Mouse (Mus musculus): ENCODE results near the gene Gpr161. TPM values are rescaled to one million over a fixed set of nuclear protein-coding genes. Genes with fewer than 3 reads are reported as not detected.

Gpr161 gene
- polyA plus RNA-seq, 1 experiment from 2014 or later, result 0.89 TPM

GRCm38 (mm10) chr1:165302455-165303208 lies 7.0 kb downstream of the Gpr161 start:
- WGBS, result 55% methylated on average over 13 of the region's 13 CpGs
- no peaks in the 10 kb centered on the region for H3K36me3 ChIP-seq (ENCODE audit: control insufficient read depth, insufficient read depth, low read length)
- H3K4me3 ChIP-seq (ENCODE audit: low read length), result no peak overlapping the region
- ATAC-seq (ENCODE audit: low read depth), result peak; percentile 92
- no peak overlapping the region; the same call in 1 of the 2 replicates for H3K9ac ChIP-seq (ENCODE audit: low read length)
- peak overlapping the region; percentile 63 for H3K27ac ChIP-seq (ENCODE audit: low read length)
- peaks cover 9% of the 10 kb centered on the region; the same call in 1 of the 2 replicates for H3K4me1 ChIP-seq (replicated peaks; ENCODE audit: control insufficient read depth, insufficient read depth, low read length)
- no peak overlapping the region for H3K4me2 ChIP-seq (ENCODE audit: low read depth, low read length)
- H3K9me3 ChIP-seq (ENCODE audit: control insufficient read depth, low read length), result no peaks in the 10 kb centered on the region
- no peaks in the 10 kb centered on the region for H3K27me3 ChIP-seq (ENCODE audit: control insufficient read depth, insufficient read depth, low read depth, low read length)

DNA sequence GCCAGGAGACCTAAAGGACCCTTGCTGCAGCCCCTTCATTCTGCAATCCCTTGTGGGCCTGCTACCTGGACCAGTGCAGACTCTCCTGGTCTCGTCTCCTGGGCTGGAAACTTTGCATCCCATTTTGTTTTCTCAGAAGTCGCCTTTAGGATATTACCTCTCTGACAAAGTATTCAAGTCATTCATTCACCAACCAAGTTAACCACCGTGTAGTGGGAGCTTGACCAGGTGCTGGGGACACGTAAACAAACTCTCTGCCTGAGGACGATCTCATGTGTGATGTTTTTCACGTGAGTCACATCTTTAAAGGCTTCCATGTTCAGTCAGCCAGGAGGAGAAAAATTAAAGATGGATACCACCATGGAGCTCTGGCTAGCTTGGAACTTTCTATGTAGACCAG lies 7.6 kb downstream of the Gpr161 start:
- Histone ChIP-seq H3K4me3 (ENCODE audit: low read length) (no peak overlapping the region), H3K4me1 (replicated peaks; ENCODE audit: control insufficient read depth, insufficient read depth, low read length) (peaks cover 9% of the 10 kb centered on the region; the same call in 1 of the 2 replicates), H3K27me3 (ENCODE audit: control insufficient read depth, insufficient read depth, low read depth, low read length) (no peaks in the 10 kb centered on the region), H3K4me2 (ENCODE audit: low read depth, low read length) (no peak overlapping the region), H3K9ac (ENCODE audit: low read length) (no peak overlapping the region), H3K27ac (ENCODE audit: low read length) (peak overlapping the region; percentile 55; the same call in 1 of the 2 replicates), H3K9me3 (ENCODE audit: control insufficient read depth, low read length) (no peaks in the 10 kb centered on the region), H3K36me3 (ENCODE audit: control insufficient read depth, insufficient read depth, low read length) (no peaks in the 10 kb centered on the region)
- ATAC-seq (ENCODE audit: low read depth), result no peak
- 51% methylated on average over 6 of the region's 6 CpGs for WGBS

DNA sequence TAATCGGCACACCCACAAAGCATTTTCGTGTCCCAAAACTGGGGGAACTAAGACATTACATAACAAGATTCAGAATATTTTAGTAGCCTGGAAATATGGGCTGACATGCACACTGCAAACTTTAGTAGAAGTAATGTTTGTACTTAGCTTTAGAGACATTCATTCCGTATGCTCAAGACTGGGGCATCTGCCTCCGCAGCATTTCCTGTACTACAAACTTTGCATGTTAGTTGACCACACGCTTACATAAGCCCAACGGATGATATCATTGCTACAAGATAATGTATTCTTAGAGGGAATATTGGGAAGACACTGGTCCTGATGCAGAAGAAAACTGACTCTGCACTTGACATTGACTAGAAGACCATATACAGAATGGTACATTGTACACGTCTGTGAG lies 8.8 kb downstream of the Gpr161 start:
- Histone ChIP-seq H3K4me2 (ENCODE audit: low read depth, low read length) (no peak overlapping the region), H3K27ac (ENCODE audit: low read length) (no peak overlapping the region), H3K4me3 (ENCODE audit: low read length) (no peak overlapping the region), H3K9me3 (ENCODE audit: control insufficient read depth, low read length) (no peaks in the 10 kb centered on the region), H3K9ac (ENCODE audit: low read length) (no peak overlapping the region), H3K36me3 (ENCODE audit: control insufficient read depth, insufficient read depth, low read length) (no peaks in the 10 kb centered on the region; the same call in 1 of the 2 replicates), H3K4me1 (replicated peaks; ENCODE audit: control insufficient read depth, insufficient read depth, low read length) (peaks cover 9% of the 10 kb centered on the region; the same call in 1 of the 2 replicates), H3K27me3 (ENCODE audit: control insufficient read depth, insufficient read depth, low read depth, low read length) (no peaks in the 10 kb centered on the region)
- 83% methylated on average over 7 of the region's 7 CpGs for WGBS
- no peak for ATAC-seq (ENCODE audit: low read depth)

DNA sequence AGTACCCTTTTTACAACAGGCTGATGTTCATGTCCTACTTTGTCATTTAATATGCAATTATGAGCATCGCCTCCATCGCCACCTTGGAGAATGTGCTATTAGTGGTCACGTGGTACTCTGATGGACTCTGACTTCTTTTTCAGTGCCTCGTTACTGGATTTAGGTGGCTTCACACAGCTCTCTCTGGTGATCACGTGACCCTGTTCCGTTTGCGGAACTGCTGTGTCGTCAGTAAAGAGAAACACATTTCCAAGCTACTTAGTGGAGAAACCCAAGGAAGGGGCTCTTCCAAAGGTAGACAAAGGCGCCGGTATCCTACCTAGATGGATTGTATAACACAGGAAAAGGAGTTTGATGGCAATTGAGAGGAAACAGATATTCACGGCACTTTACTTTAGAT lies 12.6 kb downstream of the Gpr161 start:
- 84% methylated on average over 11 of the region's 11 CpGs for WGBS
- H3K27me3 ChIP-seq (ENCODE audit: control insufficient read depth, insufficient read depth, low read depth, low read length), result no peaks in the 10 kb centered on the region
- H3K4me2 ChIP-seq (ENCODE audit: low read depth, low read length), result no peak overlapping the region
- H3K9ac ChIP-seq (ENCODE audit: low read length), result no peak overlapping the region
- H3K9me3 ChIP-seq (ENCODE audit: control insufficient read depth, low read length), result no peaks in the 10 kb centered on the region
- no peak overlapping the region for H3K4me3 ChIP-seq (ENCODE audit: low read length)
- ATAC-seq (ENCODE audit: low read depth), result no peak
- H3K36me3 ChIP-seq (ENCODE audit: control insufficient read depth, insufficient read depth, low read length), result no peaks in the 10 kb centered on the region; the same call in 1 of the 2 replicates
- no peak overlapping the region for H3K27ac ChIP-seq (ENCODE audit: low read length)
- H3K4me1 ChIP-seq (replicated peaks; ENCODE audit: control insufficient read depth, insufficient read depth, low read length), result peaks cover under 1% of the 10 kb centered on the region; the same call in 1 of the 2 replicates

- H3K9ac ChIP-seq (ENCODE audit: low read length), result no peak overlapping the region
- peaks cover 2% of the 10 kb centered on the region; the same call in 1 of the 2 replicates for H3K4me1 ChIP-seq (replicated peaks; ENCODE audit: control insufficient read depth, insufficient read depth, low read length)
- 0 out of 2 replicates have a peak, but pooled peaks have one; percentile 18 for ATAC-seq (ENCODE audit: low read depth)
- H3K9me3 ChIP-seq (ENCODE audit: control insufficient read depth, low read length), result no peaks in the 10 kb centered on the region
- H3K27me3 ChIP-seq (ENCODE audit: control insufficient read depth, insufficient read depth, low read depth, low read length), result no peaks in the 10 kb centered on the region
- no peaks in the 10 kb centered on the region for H3K36me3 ChIP-seq (ENCODE audit: control insufficient read depth, insufficient read depth, low read length)
- H3K4me2 ChIP-seq (ENCODE audit: low read depth, low read length), result no peak overlapping the region
- H3K27ac ChIP-seq (ENCODE audit: low read length), result no peak overlapping the region; the same call in 1 of the 2 replicates
- 47% methylated on average over 11 of the region's 11 CpGs for WGBS
- no peak overlapping the region for H3K4me3 ChIP-seq (ENCODE audit: low read length)
Observed at GRCm38 (mm10) chr1:165316361-165316760, 20.8 kb downstream of the Gpr161 start.

DNA sequence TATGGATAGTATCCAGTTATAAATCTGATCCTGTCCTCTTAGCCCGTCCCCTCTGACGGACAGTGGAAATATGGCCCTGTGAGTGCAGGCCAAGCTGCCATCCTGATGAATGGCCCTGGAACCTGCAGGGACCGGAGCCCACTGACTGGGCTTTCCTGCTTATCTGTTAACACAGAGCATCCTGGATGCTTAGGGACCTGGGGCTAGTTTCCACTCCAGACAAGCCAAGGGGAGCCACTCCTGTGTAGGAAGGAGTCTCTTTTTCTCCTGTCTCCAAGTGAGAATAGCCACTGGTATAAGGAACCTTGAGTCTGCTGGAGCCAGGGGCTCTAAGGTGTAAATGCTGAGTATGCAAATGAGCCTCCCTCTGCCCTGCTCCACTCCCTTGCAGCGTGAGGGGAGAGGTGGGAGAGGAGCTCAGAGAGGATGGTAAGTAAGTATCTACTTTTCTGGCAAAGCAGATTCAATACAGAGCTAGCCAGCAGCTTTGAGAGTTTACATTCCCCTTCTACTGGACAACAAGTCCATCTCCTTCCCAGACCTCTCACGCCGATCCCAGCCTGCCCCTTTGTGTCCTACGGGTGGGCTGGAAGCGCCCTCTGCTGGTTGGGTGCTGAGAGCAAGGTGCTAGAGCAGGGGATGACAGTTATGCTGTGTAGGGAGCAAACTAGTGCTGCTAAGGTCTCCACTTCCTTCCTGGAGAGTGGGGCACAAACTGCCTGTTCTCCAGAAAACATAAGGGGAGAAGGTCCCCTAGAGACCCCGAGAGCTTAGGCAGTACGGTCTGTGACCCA lies 24.7 kb downstream of the Gpr161 start:
- WGBS, result 42% methylated on average over 10 of the region's 10 CpGs
- Histone ChIP-seq H3K9me3 (ENCODE audit: control insufficient read depth, low read length) (no peaks in the 10 kb centered on the region), H3K4me3 (ENCODE audit: low read length) (no peak overlapping the region), H3K9ac (ENCODE audit: low read length) (no peak overlapping the region), H3K27me3 (ENCODE audit: control insufficient read depth, insufficient read depth, low read depth, low read length) (no peaks in the 10 kb centered on the region), H3K4me1 (replicated peaks; ENCODE audit: control insufficient read depth, insufficient read depth, low read length) (peaks cover 6% of the 10 kb centered on the region; the same call in 1 of the 2 replicates), H3K36me3 (ENCODE audit: control insufficient read depth, insufficient read depth, low read length) (no peaks in the 10 kb centered on the region), H3K27ac (ENCODE audit: low read length) (peak overlapping the region; percentile 50), H3K4me2 (ENCODE audit: low read depth, low read length) (no peak overlapping the region)
- ATAC-seq (ENCODE audit: low read depth), result 0 out of 2 replicates have a peak, but pooled peaks have one; percentile 48

DNA sequence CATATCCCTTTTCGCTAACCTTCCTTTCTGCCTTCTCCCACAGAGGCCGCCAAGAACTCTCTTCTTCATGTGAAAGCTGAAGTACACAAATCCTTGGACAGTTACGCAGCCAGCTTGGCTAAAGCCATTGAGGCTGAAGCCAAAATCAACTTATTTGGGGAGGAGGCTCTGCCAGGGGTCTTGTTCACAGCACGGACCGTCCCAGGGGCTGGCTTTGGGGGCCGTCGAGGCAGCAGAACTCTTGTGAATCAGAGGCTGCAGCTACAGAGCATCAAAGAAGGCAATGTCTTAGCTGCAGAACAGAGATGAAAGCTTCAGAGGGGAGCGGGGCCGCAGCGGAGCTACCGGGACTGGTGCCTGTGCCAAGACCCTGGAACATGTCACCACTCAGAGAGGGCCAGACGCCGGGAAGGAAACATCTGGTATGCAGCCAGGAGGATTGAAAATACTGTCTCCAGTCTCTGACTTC lies 25.8 kb downstream of the Gpr161 start:
- no peak overlapping the region for H3K9ac ChIP-seq (ENCODE audit: low read length)
- 59% methylated on average over 13 of the region's 13 CpGs for WGBS
- no peak overlapping the region for H3K4me3 ChIP-seq (ENCODE audit: low read length)
- H3K27ac ChIP-seq (ENCODE audit: low read length), result peak overlapping the region; percentile 50
- no peak overlapping the region for H3K4me2 ChIP-seq (ENCODE audit: low read depth, low read length)
- H3K4me1 ChIP-seq (replicated peaks; ENCODE audit: control insufficient read depth, insufficient read depth, low read length), result peaks cover 5% of the 10 kb centered on the region; the same call in 1 of the 2 replicates
- ATAC-seq (ENCODE audit: low read depth), result peak; percentile 76
- no peaks in the 10 kb centered on the region for H3K9me3 ChIP-seq (ENCODE audit: control insufficient read depth, low read length)
- H3K27me3 ChIP-seq (ENCODE audit: control insufficient read depth, insufficient read depth, low read depth, low read length), result no peaks in the 10 kb centered on the region
- H3K36me3 ChIP-seq (ENCODE audit: control insufficient read depth, insufficient read depth, low read length), result no peaks in the 10 kb centered on the region

GRCm38 (mm10) chr1:165321891-165322290 lies 26.3 kb downstream of the Gpr161 start:
- Histone ChIP-seq H3K27ac (ENCODE audit: low read length) (peak overlapping the region; percentile 34), H3K4me3 (ENCODE audit: low read length) (no peak overlapping the region), H3K27me3 (ENCODE audit: control insufficient read depth, insufficient read depth, low read depth, low read length) (no peaks in the 10 kb centered on the region), H3K4me2 (ENCODE audit: low read depth, low read length) (no peak overlapping the region), H3K9ac (ENCODE audit: low read length) (no peak overlapping the region), H3K9me3 (ENCODE audit: control insufficient read depth, low read length) (no peaks in the 10 kb centered on the region), H3K4me1 (replicated peaks; ENCODE audit: control insufficient read depth, insufficient read depth, low read length) (peaks cover 3% of the 10 kb centered on the region; the same call in 1 of the 2 replicates), H3K36me3 (ENCODE audit: control insufficient read depth, insufficient read depth, low read length) (no peaks in the 10 kb centered on the region)
- 69% methylated on average over 7 of the region's 7 CpGs for WGBS
- peak; percentile 41; the same call in 1 of the 2 replicates for ATAC-seq (ENCODE audit: low read depth)

- ATAC-seq (ENCODE audit: low read depth), result no peak
- no peak overlapping the region for H3K27ac ChIP-seq (ENCODE audit: low read length)
- no peaks in the 10 kb centered on the region for H3K27me3 ChIP-seq (ENCODE audit: control insufficient read depth, insufficient read depth, low read depth, low read length)
- no peaks in the 10 kb centered on the region for H3K9me3 ChIP-seq (ENCODE audit: control insufficient read depth, low read length)
- no peak overlapping the region for H3K4me2 ChIP-seq (ENCODE audit: low read depth, low read length)
- no peak overlapping the region for H3K4me3 ChIP-seq (ENCODE audit: low read length)
- 0 out of 2 replicates have a peak, but pooled peaks cover 3% of the 10 kb centered on the region for H3K36me3 ChIP-seq (ENCODE audit: control insufficient read depth, insufficient read depth, low read length)
- H3K4me1 ChIP-seq (replicated peaks; ENCODE audit: control insufficient read depth, insufficient read depth, low read length), result peaks cover 3% of the 10 kb centered on the region; the same call in 1 of the 2 replicates
- 47% methylated on average over 7 of the region's 7 CpGs for WGBS
- H3K9ac ChIP-seq (ENCODE audit: low read length), result no peak overlapping the region
Observed at GRCm38 (mm10) chr1:165322934-165323333, 27.3 kb downstream of the Gpr161 start.
